Mouse (Mus musculus): ENCODE results near the gene Dtd1.
A peak's percentile ranks its signal among the peaks of the same experiment; 100 is the strongest.

Dtd1 gene

GRCm38 (mm10) chr2:144769118-144769496, 169.4 kb downstream of the Dtd1 start:
- DNase-seq (ENCODE audit: low read depth) = no peak

GRCm38 (mm10) chr2:144769556-144769955, 169.9 kb downstream of the Dtd1 start:
- no peak for DNase-seq (ENCODE audit: low read depth)

- no peak for DNase-seq (ENCODE audit: low read depth)
Measured at GRCm38 (mm10) chr2:144770452-144770941, 170.8 kb downstream of the Dtd1 start.

- DNase-seq (ENCODE audit: low read depth) = no peak
Measured at GRCm38 (mm10) chr2:144771841-144772240, 172.1 kb downstream of the Dtd1 start.

- peak; percentile 70 for DNase-seq (ENCODE audit: low read depth)
Measured at GRCm38 (mm10) chr2:144774636-144775160, 175.0 kb downstream of the Dtd1 start.

GRCm38 (mm10) chr2:144775626-144776025, 175.9 kb downstream of the Dtd1 start:
- DNase-seq (ENCODE audit: low read depth) = no peak

- no peak for DNase-seq (ENCODE audit: low read depth)
Measured at GRCm38 (mm10) chr2:144779263-144779662, 179.6 kb downstream of the Dtd1 start.

GRCm38 (mm10) chr2:144780731-144781130, 181.0 kb downstream of the Dtd1 start:
- no peak for DNase-seq (ENCODE audit: low read depth)

- no peak for DNase-seq (ENCODE audit: low read depth)
Measured at GRCm38 (mm10) chr2:144781871-144782270, 182.2 kb downstream of the Dtd1 start.

GRCm38 (mm10) chr2:144782481-144782880, 182.8 kb downstream of the Dtd1 start:
- no peak for DNase-seq (ENCODE audit: low read depth)

- no peak for DNase-seq (ENCODE audit: low read depth)
Measured at GRCm38 (mm10) chr2:144783190-144783589, 183.5 kb downstream of the Dtd1 start.

- no peak for DNase-seq (ENCODE audit: low read depth)
Measured at GRCm38 (mm10) chr2:144783831-144784230, 184.1 kb downstream of the Dtd1 start.

GRCm38 (mm10) chr2:144791671-144792294, 192.1 kb downstream of the Dtd1 start:
- DNase-seq (ENCODE audit: low read depth) = no peak

GRCm38 (mm10) chr2:144797515-144797914, 197.8 kb downstream of the Dtd1 start:
- DNase-seq (ENCODE audit: low read depth) = no peak

GRCm38 (mm10) chr2:144807766-144808754, 208.4 kb downstream of the Dtd1 start:
- no peak for DNase-seq (ENCODE audit: low read depth)
